Mouse (Mus musculus) heart, adult 2 months (tissue): ENCODE measurements around the gene Scd2. TPM values are rescaled to one million over a fixed set of nuclear protein-coding genes. Genes with fewer than 3 reads are reported as not detected.
"Not testable (repeated sequence)": the region's sequence is repeated elsewhere in the genome, so short reads cannot be mapped to it uniquely, and the experiment has no call there.

Experiments
- DNase-seq, 2 experiments: peaks; one replicate each; pipeline ENCODE4 v3.0.0; 2021
- H3K27ac ChIP-seq: fragments of 200-600 bp; 2 replicates; pipeline ENCODE4 v1.8.1; 2022
- H3K27me3 ChIP-seq: fragments of 200-500 bp; 2 replicates; pipeline ENCODE4 v1.6.1; 2012; ENCODE audit warnings: mild to moderate bottlenecking, low read length, inconsistent platforms, mixed read lengths; ENCODE audit not compliant: control insufficient read depth, insufficient read depth
- H3K36me3 ChIP-seq: fragments of 200-500 bp; 2 replicates; pipeline ENCODE4 v1.6.1; 2012; ENCODE audit warnings: low read length, inconsistent platforms; ENCODE audit not compliant: control insufficient read depth, insufficient read depth
- H3K4me1 ChIP-seq: fragments of 200-500 bp; 2 replicates; pipeline ENCODE4 v1.6.1; 2011; ENCODE audit warnings: low read length; ENCODE audit not compliant: control insufficient read depth, insufficient read depth
- H3K4me3 ChIP-seq: fragments of 200-600 bp; 2 replicates; pipeline ENCODE4 v1.8.1; 2022
- H3K79me2 ChIP-seq: fragments of 200-500 bp; replicated peaks from 2 replicates; pipeline ENCODE4 v1.6.1; 2012; ENCODE audit warnings: mild to moderate bottlenecking, inconsistent platforms, low read length, moderate library complexity, mixed read lengths; ENCODE audit not compliant: control insufficient read depth, insufficient read depth
- H3K9ac ChIP-seq: fragments of 200-500 bp; 2 replicates; pipeline ENCODE4 v1.6.1; 2012; ENCODE audit warnings: low read depth, mild to moderate bottlenecking, control low read depth, inconsistent platforms, low read length, mixed read lengths
- CTCF ChIP-seq: fragments of 200-600 bp; IDR thresholded peaks from 2 replicates; pipeline ENCODE4 v1.8.1; 2022; ENCODE audit warnings: antibody characterized with exemption, mild to moderate bottlenecking, moderate library complexity
- EP300 ChIP-seq: fragments of 200-500 bp; IDR thresholded peaks from 2 replicates; pipeline ENCODE4 v1.6.1; 2011; ENCODE audit warnings: low read depth, low read length, control low read depth; ENCODE audit not compliant: insufficient read depth
- POLR2A ChIP-seq: fragments of 200-500 bp; IDR thresholded peaks from 2 replicates; pipeline ENCODE4 v1.6.1; 2011; ENCODE audit warnings: mild to moderate bottlenecking, low read depth, low read length, control low read depth; ENCODE audit not compliant: insufficient read depth
- WGBS: fragments of 180-500 bp; shearing (Covaris S2); methylation state at CpG from one replicate; pipeline ENCODE4 v1.1.7; 2018; 5-methylcytosine and 5-hydroxymethylcytosine counted together
- intact Hi-C: fragments of 180-260 bp; cut with DNase I; formaldehyde crosslinking; loops from one replicate; pipeline ENCODE4 v1.15.1; 2025
- polyA plus RNA-seq: library from polyadenylated mRNA; depleted of rRNA; stranded (reverse); fragments of >200 nt; gene quantifications from 2 replicates; pipeline ENCODE4 v1.2.3, GENCODE M21; 2012
- total RNA-seq, 2 experiments: library from RNA; stranded (reverse); gene quantifications; 2 replicates each; pipeline ENCODE4 v1.2.3; 2021

Gene Scd2
- total and polyA plus RNA-seq, 3 experiments: 9.2 to 21.2 (median 12.2) TPM

GRCm38 (mm10) chr19:44329566-44329965 is 36.1 kb downstream of the Scd2 start:
- intact Hi-C loops: no loop called here
- Histone ChIP-seq H3K4me1 (peaks cover 6% of the 10 kb centered on the region; the same call in 1 of the 2 replicates), H3K4me3 (no peak overlapping the region), H3K79me2 (no peaks in the 10 kb centered on the region), H3K9ac (no peak overlapping the region), H3K27ac (no peak overlapping the region), H3K36me3 (no peaks in the 10 kb centered on the region), H3K27me3 (no peaks in the 10 kb centered on the region)
- DNase-seq: no peak
- WGBS: 93% methylated on average over 2 of the region's 2 CpGs
- TF ChIP-seq CTCF (no peak), EP300 (no peak), POLR2A (no peak)

GRCm38 (mm10) chr19:44331128-44331527 is 37.7 kb downstream of the Scd2 start:
- H3K36me3 ChIP-seq, H3K27me3 ChIP-seq, H3K27ac ChIP-seq, H3K4me1 ChIP-seq, H3K79me2 ChIP-seq, H3K4me3 ChIP-seq, H3K9ac ChIP-seq, intact Hi-C loops, DNase-seq: not testable (repeated sequence)
- WGBS: 96% methylated on average over 1 of the region's 1 CpGs

- no peaks in the 10 kb centered on the region for H3K36me3 ChIP-seq
- WGBS: 43% methylated on average over 5 of the region's 5 CpGs
- H3K4me1 ChIP-seq: peaks cover 6% of the 10 kb centered on the region; the same call in 1 of the 2 replicates
- H3K9ac ChIP-seq: no peak overlapping the region
- H3K4me3 ChIP-seq: no peak overlapping the region
- no peaks in the 10 kb centered on the region for H3K27me3 ChIP-seq
- intact Hi-C loops: no loop called here
- TF ChIP-seq CTCF (no peak), EP300 (no peak), POLR2A (no peak)
- DNase-seq: no peak
- H3K79me2 ChIP-seq: no peaks in the 10 kb centered on the region
- H3K27ac ChIP-seq: no peak overlapping the region
Observed at GRCm38 (mm10) chr19:44331911-44332310, 38.4 kb downstream of the Scd2 start.

GRCm38 (mm10) chr19:44332326-44332725 is 38.9 kb downstream of the Scd2 start:
- intact Hi-C loops: no loop called here
- Histone ChIP-seq H3K79me2 (no peaks in the 10 kb centered on the region), H3K9ac (no peak overlapping the region), H3K4me3 (no peak overlapping the region), H3K36me3 (no peaks in the 10 kb centered on the region), H3K27me3 (no peaks in the 10 kb centered on the region), H3K4me1 (peaks cover 6% of the 10 kb centered on the region; the same call in 1 of the 2 replicates), H3K27ac (no peak overlapping the region)
- TF ChIP-seq POLR2A: no peak
- TF ChIP-seq EP300: no peak
- WGBS: 58% methylated on average over 8 of the region's 8 CpGs
- no peak for DNase-seq

- intact Hi-C loops: no loop called here
- H3K4me3 ChIP-seq: no peak within 1 kb of the TSS
- TF ChIP-seq EP300 (0 out of 2 replicates have a peak, but pooled peaks have one; percentile 32), POLR2A (no peak), CTCF (no peak)
- no peak within 1 kb of the TSS for H3K9ac ChIP-seq
- H3K27ac ChIP-seq: no peak within 1 kb of the TSS
- no peaks in the 10 kb centered on the region for H3K79me2 ChIP-seq
- DNase-seq: peak in 1 of 2 experiments; percentile 42
- H3K4me1 ChIP-seq: peaks cover 6% of the 10 kb centered on the region; the same call in 1 of the 2 replicates
- 52% methylated on average over 10 of the region's 10 CpGs for WGBS
- H3K27me3 ChIP-seq: no peaks in the 10 kb centered on the region
- H3K36me3 ChIP-seq: no peaks in the 10 kb centered on the region
Observed at GRCm38 (mm10) chr19:44332833-44333623, 39.6 kb downstream of the Scd2 start, which contains the start of gene Scd4. Scd4 (plus strand) TSS chr19:44333092.

GRCm38 (mm10) chr19:44333991-44334390 is 40.5 kb downstream of the Scd2 start:
- Histone ChIP-seq H3K4me3 (no peak overlapping the region), H3K4me1 (peaks cover 6% of the 10 kb centered on the region; the same call in 1 of the 2 replicates), H3K27me3 (no peaks in the 10 kb centered on the region), H3K9ac (no peak overlapping the region), H3K79me2 (no peaks in the 10 kb centered on the region), H3K27ac (no peak overlapping the region), H3K36me3 (no peaks in the 10 kb centered on the region)
- intact Hi-C loops: no loop called here
- TF ChIP-seq EP300 (no peak), POLR2A (no peak), CTCF (no peak)
- WGBS: 86% methylated on average over 9 of the region's 9 CpGs
- DNase-seq: no peak
